Mouse (Mus musculus) embryonic fibroblast, embryonic 13.5 days (primary cell): Measurements from ENCODE around the gene Dhh.

ENCODE experiments used
- CTCF ChIP-seq: IDR thresholded peaks from 2 replicates; pipeline ENCODE4 v1.5.1; 2011; ENCODE audit warnings: mild to moderate bottlenecking, control low read depth, low read length, moderate library complexity, borderline replicate concordance; ENCODE audit not compliant: insufficient read depth
- POLR2A ChIP-seq: IDR thresholded peaks from 2 replicates; pipeline ENCODE4 v1.6.1; 2011; ENCODE audit warnings: low read depth, mild to moderate bottlenecking, control low read depth, low read length, moderate library complexity

DNA sequence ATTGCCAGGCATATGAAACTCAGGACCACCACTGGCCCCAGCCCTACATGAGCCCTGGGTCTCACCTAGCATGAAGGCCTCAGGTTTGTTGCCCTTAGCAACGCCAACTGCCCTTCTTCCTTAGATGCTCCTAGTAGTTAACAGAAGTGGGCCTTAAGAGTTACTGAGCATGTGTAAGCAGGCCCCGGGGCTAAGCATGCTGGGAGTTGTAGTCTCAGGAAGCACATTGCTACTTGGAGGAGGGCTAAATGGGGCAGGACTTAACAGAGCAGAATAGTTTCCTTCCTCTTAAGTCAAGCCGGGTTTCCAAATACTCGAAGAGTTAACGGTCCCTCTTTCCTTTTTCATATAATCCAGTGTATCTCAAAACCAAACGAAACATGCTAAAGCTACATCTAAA, 31.0 kb downstream of the Dhh start:
- TF ChIP-seq POLR2A (no peak), CTCF (no peak)
